Mouse (Mus musculus): ENCODE results near the gene Slc25a47. TPM values are rescaled to one million over a fixed set of nuclear protein-coding genes. Genes with fewer than 3 reads are reported as not detected.

Slc25a47 gene
- polyA plus RNA-seq, 1 experiment from 2014 or later: 5.9 TPM

GRCm38 (mm10) chr12:108826958-108827535, 8.8 kb upstream of the Slc25a47 start:
- 93% methylated on average over 28 of the region's 28 CpGs for WGBS
- H3K9me3 ChIP-seq: no peaks in the 10 kb centered on the region
- no peak overlapping the region for H3K9ac ChIP-seq
- peaks cover 23% of the 10 kb centered on the region for H3K36me3 ChIP-seq
- 0 out of 2 replicates have a peak, but pooled peaks cover 3% of the 10 kb centered on the region for H3K4me1 ChIP-seq
- ATAC-seq (ENCODE audit: extremely low read depth, insufficient number of reproducible peaks, low FRiP score, low TSS enrichment): no peak
- H3K27ac ChIP-seq (replicated peaks): no peak overlapping the region
- H3K27me3 ChIP-seq (replicated peaks): no peaks in the 10 kb centered on the region
- H3K4me3 ChIP-seq: no peak overlapping the region
- no peak overlapping the region for H3K4me2 ChIP-seq

GRCm38 (mm10) chr12:108827641-108828040, 8.2 kb upstream of the Slc25a47 start:
- H3K9ac ChIP-seq: no peak overlapping the region
- peaks cover 23% of the 10 kb centered on the region for H3K36me3 ChIP-seq
- ATAC-seq (ENCODE audit: extremely low read depth, insufficient number of reproducible peaks, low FRiP score, low TSS enrichment): no peak
- no peak overlapping the region for H3K4me2 ChIP-seq
- no peaks in the 10 kb centered on the region for H3K27me3 ChIP-seq (replicated peaks)
- 90% methylated on average over 6 of the region's 6 CpGs for WGBS
- no peak overlapping the region for H3K27ac ChIP-seq (replicated peaks)
- H3K9me3 ChIP-seq: no peaks in the 10 kb centered on the region
- H3K4me3 ChIP-seq: no peak overlapping the region
- H3K4me1 ChIP-seq: 0 out of 2 replicates have a peak, but pooled peaks cover 3% of the 10 kb centered on the region

GRCm38 (mm10) chr12:108829636-108830035, 6.2 kb upstream of the Slc25a47 start:
- 79% methylated on average over 5 of the region's 5 CpGs for WGBS
- H3K4me3 ChIP-seq: no peak overlapping the region
- H3K9me3 ChIP-seq: no peaks in the 10 kb centered on the region
- peaks cover 23% of the 10 kb centered on the region for H3K36me3 ChIP-seq
- H3K4me1 ChIP-seq: peaks cover 7% of the 10 kb centered on the region
- H3K4me2 ChIP-seq: no peak overlapping the region
- H3K27me3 ChIP-seq (replicated peaks): no peaks in the 10 kb centered on the region
- H3K9ac ChIP-seq: no peak overlapping the region
- ATAC-seq (ENCODE audit: extremely low read depth, insufficient number of reproducible peaks, low FRiP score, low TSS enrichment): no peak
- H3K27ac ChIP-seq (replicated peaks): no peak overlapping the region

GRCm38 (mm10) chr12:108830358-108830757, 5.5 kb upstream of the Slc25a47 start:
- Histone ChIP-seq H3K4me3 (no peak overlapping the region), H3K4me1 (peaks cover 14% of the 10 kb centered on the region), H3K27ac (replicated peaks) (no peak overlapping the region), H3K27me3 (replicated peaks) (no peaks in the 10 kb centered on the region), H3K36me3 (peaks cover 23% of the 10 kb centered on the region), H3K9ac (no peak overlapping the region), H3K9me3 (no peaks in the 10 kb centered on the region), H3K4me2 (no peak overlapping the region)
- ATAC-seq (ENCODE audit: extremely low read depth, insufficient number of reproducible peaks, low FRiP score, low TSS enrichment): no peak
- WGBS: 76% methylated on average over 6 of the region's 6 CpGs

- no peak for ATAC-seq (ENCODE audit: extremely low read depth, insufficient number of reproducible peaks, low FRiP score, low TSS enrichment)
- Histone ChIP-seq H3K9ac (no peak overlapping the region), H3K4me3 (no peak overlapping the region), H3K4me1 (peaks cover 25% of the 10 kb centered on the region), H3K36me3 (peaks cover 11% of the 10 kb centered on the region), H3K9me3 (no peaks in the 10 kb centered on the region), H3K27ac (replicated peaks) (no peak overlapping the region), H3K27me3 (replicated peaks) (no peaks in the 10 kb centered on the region), H3K4me2 (no peak overlapping the region)
- 70% methylated on average over 9 of the region's 9 CpGs for WGBS
These were observed 3.7 kb upstream of the Slc25a47 start for GRCm38 (mm10) chr12:108831966-108832643.

- no peaks in the 10 kb centered on the region for H3K27me3 ChIP-seq (replicated peaks)
- H3K9ac ChIP-seq: no peak overlapping the region
- WGBS: 77% methylated on average over 8 of the region's 8 CpGs
- no peak overlapping the region for H3K27ac ChIP-seq (replicated peaks)
- no peak overlapping the region for H3K4me3 ChIP-seq
- H3K4me1 ChIP-seq: peaks cover 32% of the 10 kb centered on the region
- peaks cover 4% of the 10 kb centered on the region; the same call in 1 of the 2 replicates for H3K36me3 ChIP-seq
- no peak overlapping the region for H3K4me2 ChIP-seq
- ATAC-seq (ENCODE audit: extremely low read depth, insufficient number of reproducible peaks, low FRiP score, low TSS enrichment): no peak
- no peaks in the 10 kb centered on the region for H3K9me3 ChIP-seq
These were observed 3.0 kb upstream of the Slc25a47 start for GRCm38 (mm10) chr12:108832851-108833250.

GRCm38 (mm10) chr12:108833408-108833807, 2.4 kb upstream of the Slc25a47 start:
- ATAC-seq (ENCODE audit: extremely low read depth, insufficient number of reproducible peaks, low FRiP score, low TSS enrichment): no peak
- 81% methylated on average over 3 of the region's 3 CpGs for WGBS

GRCm38 (mm10) chr12:108834337-108834736, 1.5 kb upstream of the Slc25a47 start:
- Histone ChIP-seq H3K36me3 (peaks cover 6% of the 10 kb centered on the region), H3K9ac (0 out of 2 replicates have a peak overlapping the region, but pooled peaks have one; percentile 85), H3K27ac (replicated peaks) (no peak overlapping the region), H3K4me1 (peaks cover 38% of the 10 kb centered on the region), H3K27me3 (replicated peaks) (no peaks in the 10 kb centered on the region), H3K9me3 (no peaks in the 10 kb centered on the region), H3K4me2 (peak overlapping the region; percentile 97), H3K4me3 (no peak overlapping the region)
- no peak for ATAC-seq (ENCODE audit: extremely low read depth, insufficient number of reproducible peaks, low FRiP score, low TSS enrichment)
- WGBS: 81% methylated on average over 3 of the region's 3 CpGs

More at GRCm38 (mm10) chr12:108833408-108833807, 2.4 kb upstream of the Slc25a47 start:
- peaks cover 4% of the 10 kb centered on the region for H3K36me3 ChIP-seq
- no peak overlapping the region for H3K4me3 ChIP-seq
- no peak overlapping the region for H3K9ac ChIP-seq
- H3K9me3 ChIP-seq: no peaks in the 10 kb centered on the region
- H3K4me1 ChIP-seq: peaks cover 38% of the 10 kb centered on the region
- no peak overlapping the region for H3K27ac ChIP-seq (replicated peaks)
- no peaks in the 10 kb centered on the region for H3K27me3 ChIP-seq (replicated peaks)
- H3K4me2 ChIP-seq: no peak overlapping the region

GRCm38 (mm10) chr12:108834786-108835185, 1.1 kb upstream of the Slc25a47 start:
- Histone ChIP-seq H3K4me3 (peak overlapping the region; percentile 78), H3K27me3 (replicated peaks) (no peaks in the 10 kb centered on the region), H3K9me3 (no peaks in the 10 kb centered on the region), H3K27ac (replicated peaks) (no peak overlapping the region), H3K36me3 (peaks cover 10% of the 10 kb centered on the region), H3K4me2 (peak overlapping the region; percentile 97), H3K9ac (peak overlapping the region; percentile 85), H3K4me1 (peaks cover 38% of the 10 kb centered on the region)
- no peak for ATAC-seq (ENCODE audit: extremely low read depth, insufficient number of reproducible peaks, low FRiP score, low TSS enrichment)
- WGBS: 39% methylated on average over 5 of the region's 5 CpGs

- H3K36me3 ChIP-seq: peaks cover 13% of the 10 kb centered on the region
- H3K9me3 ChIP-seq: no peaks in the 10 kb centered on the region
- H3K27me3 ChIP-seq (replicated peaks): no peaks in the 10 kb centered on the region
- H3K4me1 ChIP-seq: peaks cover 38% of the 10 kb centered on the region
- H3K4me3 ChIP-seq: peak overlapping the region; percentile 78
- H3K4me2 ChIP-seq: peak overlapping the region; percentile 97
- ATAC-seq (ENCODE audit: extremely low read depth, insufficient number of reproducible peaks, low FRiP score, low TSS enrichment): no peak
- H3K9ac ChIP-seq: peak overlapping the region; percentile 85
- H3K27ac ChIP-seq (replicated peaks): peak overlapping the region; percentile 37; the same call in 1 of the 2 replicates
- WGBS: 2% methylated on average over 51 of the region's 51 CpGs
These were observed 522 bp upstream of the Slc25a47 start for GRCm38 (mm10) chr12:108835208-108835839.

- ATAC-seq (ENCODE audit: extremely low read depth, insufficient number of reproducible peaks, low FRiP score, low TSS enrichment): no peak
- Histone ChIP-seq H3K4me1 (peaks cover 38% of the 10 kb centered on the region), H3K4me3 (peak overlapping the region; percentile 78), H3K27ac (replicated peaks) (peak overlapping the region; percentile 89; the same call in 1 of the 2 replicates), H3K36me3 (peaks cover 26% of the 10 kb centered on the region), H3K9me3 (no peaks in the 10 kb centered on the region), H3K4me2 (peak overlapping the region; percentile 97), H3K9ac (peak overlapping the region; percentile 90), H3K27me3 (replicated peaks) (no peaks in the 10 kb centered on the region)
- WGBS: 49% methylated on average over 7 of the region's 7 CpGs
These were observed 876 bp downstream of the Slc25a47 start for GRCm38 (mm10) chr12:108836722-108837121.
